Mouse (Mus musculus) heart, postnatal 0 days (tissue): ENCODE results near the gene Olfr420.

Experiments
- CTCF ChIP-seq: IDR thresholded peaks from 2 replicates; pipeline ENCODE4 v1.5.1; 2016; ENCODE audit warnings: antibody characterized with exemption, control low read depth, low read depth
- EP300 ChIP-seq: IDR thresholded peaks from 2 replicates; pipeline ENCODE4 v1.6.1; 2016; ENCODE audit warnings: antibody characterized with exemption, low read depth

GRCm38 (mm10) chr1:174169024-174169423, 13.6 kb downstream of the Olfr420 start:
- TF ChIP-seq EP300 (no peak), CTCF (no peak)
